Mouse (Mus musculus) stomach, embryonic 14.5 days (tissue): ENCODE measurements around the gene Farp1. TPM values are rescaled to one million over a fixed set of nuclear protein-coding genes. Genes with fewer than 3 reads are reported as not detected.

Experiments used
- ATAC-seq: fragments of 200-750 bp; cut with Nextera tagmentation; 2 replicates; pipeline ENCODE4 v1.8.0; 2017; ENCODE audit warnings: low read depth, moderate TSS enrichment; ENCODE audit not compliant: insufficient number of reproducible peaks, insufficient read depth, low FRiP score
- H3K27ac ChIP-seq: fragments of 300-500 bp; sonication (generic); 2 replicates; pipeline ENCODE4 v1.5.1; 2014; ENCODE audit warnings: mild to moderate bottlenecking, low read length, moderate library complexity, mixed read lengths
- H3K27me3 ChIP-seq: fragments of 300-500 bp; sonication (generic); 2 replicates; pipeline ENCODE4 v1.6.1; 2014; ENCODE audit warnings: low read length, control low read depth, mixed read lengths; ENCODE audit not compliant: control insufficient read depth, insufficient read depth
- H3K36me3 ChIP-seq: fragments of 300-500 bp; sonication (generic); 2 replicates; pipeline ENCODE4 v1.6.1; 2014; ENCODE audit warnings: mild to moderate bottlenecking, control low read depth, low read length, moderate library complexity, mixed read lengths; ENCODE audit not compliant: control insufficient read depth, insufficient read depth
- H3K4me1 ChIP-seq: fragments of 300-500 bp; sonication (generic); 2 replicates; pipeline ENCODE4 v1.6.1; 2014; ENCODE audit warnings: low read length, control low read depth, mixed read lengths; ENCODE audit not compliant: control insufficient read depth, insufficient read depth
- H3K4me2 ChIP-seq: fragments of 300-500 bp; sonication (generic); replicated peaks from 2 replicates; pipeline ENCODE4 v1.6.1; 2014; ENCODE audit warnings: low read depth, low read length, control low read depth
- H3K4me3 ChIP-seq: fragments of 300-500 bp; sonication (generic); 2 replicates; pipeline ENCODE4 v1.5.1; 2014; ENCODE audit warnings: low read depth, low read length, control low read depth
- H3K9ac ChIP-seq: fragments of 300-500 bp; sonication (generic); replicated peaks from 2 replicates; pipeline ENCODE4 v1.6.1; 2014; ENCODE audit warnings: low read depth, mild to moderate bottlenecking, control low read depth, low read length, moderate library complexity, mixed read lengths
- H3K9me3 ChIP-seq: fragments of 300-500 bp; sonication (generic); 2 replicates; pipeline ENCODE4 v1.6.1; 2016; ENCODE audit warnings: low read depth, low read length, control low read depth; ENCODE audit not compliant: control insufficient read depth
- WGBS: fragments of 180-500 bp; shearing (Covaris S2); extraction: QIAGEN DNeasy Blood & Tissue Kit; methylation state at CpG from one replicate; pipeline ENCODE4 v1.1.7; 2014; 5-methylcytosine and 5-hydroxymethylcytosine counted together
- polyA plus RNA-seq: library from polyadenylated mRNA; unstranded; fragments of >200 nt; fragmentation: Nextera tagmentation; extraction: Ambion mirVana; gene quantifications from 2 replicates; pipeline ENCODE4 v1.2.1, GENCODE M21; 2014

Gene Farp1
- polyA plus RNA-seq, 1 experiment from 2014 or later, result 22.2 TPM

GRCm38 (mm10) chr14:121199789-121200188 lies 164.8 kb downstream of the Farp1 start:
- no peak overlapping the region for H3K4me3 ChIP-seq
- no peak overlapping the region for H3K4me2 ChIP-seq
- no peaks in the 10 kb centered on the region for H3K27me3 ChIP-seq
- no peak overlapping the region for H3K9ac ChIP-seq
- WGBS, result 70% methylated on average over 8 of the region's 8 CpGs
- no peaks in the 10 kb centered on the region for H3K36me3 ChIP-seq
- no peak overlapping the region for H3K27ac ChIP-seq
- peaks cover 8% of the 10 kb centered on the region for H3K9me3 ChIP-seq
- ATAC-seq, result peak; percentile 74; the same call in 1 of the 2 replicates
- H3K4me1 ChIP-seq, result 0 out of 2 replicates have a peak, but pooled peaks cover 5% of the 10 kb centered on the region

GRCm38 (mm10) chr14:121200353-121200752 lies 165.4 kb downstream of the Farp1 start:
- Histone ChIP-seq H3K9ac (no peak overlapping the region), H3K27me3 (no peaks in the 10 kb centered on the region), H3K4me1 (peaks cover 5% of the 10 kb centered on the region; the same call in 1 of the 2 replicates), H3K9me3 (peaks cover 8% of the 10 kb centered on the region), H3K36me3 (no peaks in the 10 kb centered on the region), H3K4me3 (no peak overlapping the region), H3K4me2 (no peak overlapping the region), H3K27ac (no peak overlapping the region)
- no peak for ATAC-seq
- 73% methylated on average over 8 of the region's 8 CpGs for WGBS

- Histone ChIP-seq H3K4me1 (peaks cover 5% of the 10 kb centered on the region; the same call in 1 of the 2 replicates), H3K36me3 (no peaks in the 10 kb centered on the region), H3K4me2 (no peak overlapping the region), H3K4me3 (no peak overlapping the region), H3K27ac (no peak overlapping the region), H3K9ac (no peak overlapping the region), H3K9me3 (peaks cover 2% of the 10 kb centered on the region; the same call in 1 of the 2 replicates), H3K27me3 (no peaks in the 10 kb centered on the region)
- WGBS, result 83% methylated on average over 6 of the region's 6 CpGs
- no peak for ATAC-seq
Observed at GRCm38 (mm10) chr14:121201178-121201577, 166.2 kb downstream of the Farp1 start.

- no peaks in the 10 kb centered on the region for H3K27me3 ChIP-seq
- H3K4me3 ChIP-seq, result no peak overlapping the region
- no peak overlapping the region for H3K4me2 ChIP-seq
- 49% methylated on average over 3 of the region's 3 CpGs for WGBS
- no peak for ATAC-seq
- H3K9me3 ChIP-seq, result no peaks in the 10 kb centered on the region
- H3K9ac ChIP-seq, result no peak overlapping the region
- H3K36me3 ChIP-seq, result no peaks in the 10 kb centered on the region; the same call in 1 of the 2 replicates
- no peak overlapping the region for H3K27ac ChIP-seq
- no peaks in the 10 kb centered on the region; the same call in 1 of the 2 replicates for H3K4me1 ChIP-seq
Observed at GRCm38 (mm10) chr14:121205459-121205858, 170.5 kb downstream of the Farp1 start.

- Histone ChIP-seq H3K4me2 (no peak overlapping the region), H3K27ac (no peak overlapping the region), H3K4me1 (no peaks in the 10 kb centered on the region; the same call in 1 of the 2 replicates), H3K4me3 (no peak overlapping the region), H3K36me3 (no peaks in the 10 kb centered on the region; the same call in 1 of the 2 replicates), H3K9ac (no peak overlapping the region), H3K27me3 (no peaks in the 10 kb centered on the region), H3K9me3 (no peaks in the 10 kb centered on the region)
- 0 out of 2 replicates have a peak, but pooled peaks have one; percentile 31 for ATAC-seq
- WGBS, result 55% methylated on average over 15 of the region's 15 CpGs
Observed at GRCm38 (mm10) chr14:121207441-121208158, 172.6 kb downstream of the Farp1 start.

GRCm38 (mm10) chr14:121208159-121208515 lies 173.1 kb downstream of the Farp1 start:
- Histone ChIP-seq H3K4me3 (no peak overlapping the region), H3K9me3 (no peaks in the 10 kb centered on the region), H3K27ac (no peak overlapping the region), H3K27me3 (no peaks in the 10 kb centered on the region), H3K9ac (no peak overlapping the region), H3K4me2 (no peak overlapping the region), H3K36me3 (no peaks in the 10 kb centered on the region; the same call in 1 of the 2 replicates), H3K4me1 (no peaks in the 10 kb centered on the region; the same call in 1 of the 2 replicates)
- WGBS, result 48% methylated on average over 3 of the region's 3 CpGs
- ATAC-seq, result no peak

- Histone ChIP-seq H3K9ac (no peak overlapping the region), H3K4me2 (no peak overlapping the region), H3K4me3 (no peak overlapping the region), H3K27me3 (no peaks in the 10 kb centered on the region), H3K9me3 (no peaks in the 10 kb centered on the region), H3K27ac (no peak overlapping the region), H3K36me3 (no peaks in the 10 kb centered on the region; the same call in 1 of the 2 replicates), H3K4me1 (no peaks in the 10 kb centered on the region; the same call in 1 of the 2 replicates)
- no peak for ATAC-seq
- 67% methylated on average over 3 of the region's 3 CpGs for WGBS
Observed at GRCm38 (mm10) chr14:121210318-121210717, 175.3 kb downstream of the Farp1 start.

- H3K27ac ChIP-seq, result no peak overlapping the region
- no peaks in the 10 kb centered on the region for H3K9me3 ChIP-seq
- no peaks in the 10 kb centered on the region for H3K27me3 ChIP-seq
- WGBS, result 77% methylated on average over 4 of the region's 4 CpGs
- H3K9ac ChIP-seq, result no peak overlapping the region
- H3K36me3 ChIP-seq, result no peaks in the 10 kb centered on the region; the same call in 1 of the 2 replicates
- H3K4me1 ChIP-seq, result no peaks in the 10 kb centered on the region; the same call in 1 of the 2 replicates
- no peak overlapping the region for H3K4me2 ChIP-seq
- ATAC-seq, result no peak
- no peak overlapping the region for H3K4me3 ChIP-seq
Observed at GRCm38 (mm10) chr14:121213650-121214049, 178.7 kb downstream of the Farp1 start.
